Mouse (Mus musculus) common myeloid progenitor, adult 5-6 weeks (primary cell): ENCODE results near the gene Matk. TPM values are rescaled to one million over a fixed set of nuclear protein-coding genes. Genes with fewer than 3 reads are reported as not detected.
"Not testable (repeated sequence)": the region's sequence is repeated elsewhere in the genome, so short reads cannot be mapped to it uniquely, and the experiment has no call there.

Experiments used
- ATAC-seq: replicated peaks from 2 replicates; pipeline ENCODE4 v1.8.0; 2016; ENCODE audit warnings: low read depth, mild to moderate bottlenecking, moderate TSS enrichment, inconsistent platforms; ENCODE audit not compliant: poor library complexity, severe bottlenecking
- total RNA-seq: library from RNA; stranded (forward); fragments of 200-1000, 187-1606 nt; gene quantifications from 2 replicates; pipeline ENCODE4 v1.2.3, GENCODE M21; 2017

Matk gene
- total RNA-seq, result 19.7 and 20.3 TPM in 2 replicates

DNA sequence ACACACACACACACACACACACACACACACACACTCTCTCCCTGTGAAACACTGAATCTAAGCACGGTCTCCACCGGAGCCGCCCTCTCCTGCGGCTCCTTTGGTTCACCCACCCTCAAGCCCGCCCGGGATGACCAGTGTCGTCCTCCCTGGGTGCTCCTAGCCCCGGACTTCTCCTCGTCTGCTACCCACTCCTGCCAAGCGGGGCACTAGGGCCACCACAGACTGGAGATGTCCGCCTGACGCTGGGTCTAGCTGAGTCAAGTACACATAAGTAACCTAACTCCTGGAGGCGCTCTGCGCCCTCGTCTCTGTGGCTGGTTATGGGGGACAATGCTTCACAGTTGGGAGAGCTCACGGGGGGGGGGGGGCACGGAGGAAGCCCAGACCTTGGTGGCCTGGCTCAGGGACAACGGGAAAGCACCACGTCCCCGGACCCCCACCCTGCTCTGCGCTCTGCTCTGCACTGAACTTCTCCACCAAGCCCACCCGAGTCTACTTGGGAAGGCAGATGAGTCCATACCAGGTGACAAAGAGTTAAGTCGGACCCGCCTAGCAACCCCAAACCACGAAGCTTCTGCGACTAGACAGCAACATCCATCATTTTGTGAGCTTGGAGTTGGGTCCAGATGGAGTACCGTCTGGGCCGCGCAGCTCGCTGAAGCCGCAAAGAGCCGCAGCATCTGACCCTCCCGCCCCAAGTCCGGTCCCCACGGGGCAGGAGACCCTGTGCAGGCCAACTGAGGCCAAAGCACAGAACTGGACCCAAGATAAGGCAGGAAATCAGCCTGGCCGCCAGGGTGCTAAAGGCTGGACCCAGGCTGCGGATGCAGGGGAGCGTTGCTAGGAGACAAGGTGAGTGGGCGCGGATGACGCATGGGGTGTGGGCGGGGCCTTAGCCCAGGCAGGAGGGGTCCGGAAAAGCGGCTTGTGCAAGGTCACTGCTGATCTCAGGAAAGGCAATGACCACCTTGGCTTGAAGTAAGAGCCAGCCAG, at the start of gene Matk:
Gene Matk, plus strand, starts transcription at position 512 of the 996 bp plus-strand sequence.
- peak; percentile 48 for ATAC-seq

GRCm38 (mm10) chr10:81202978-81203720, 49.6 kb upstream of the Matk start:
- ATAC-seq, result peak; percentile 68

DNA sequence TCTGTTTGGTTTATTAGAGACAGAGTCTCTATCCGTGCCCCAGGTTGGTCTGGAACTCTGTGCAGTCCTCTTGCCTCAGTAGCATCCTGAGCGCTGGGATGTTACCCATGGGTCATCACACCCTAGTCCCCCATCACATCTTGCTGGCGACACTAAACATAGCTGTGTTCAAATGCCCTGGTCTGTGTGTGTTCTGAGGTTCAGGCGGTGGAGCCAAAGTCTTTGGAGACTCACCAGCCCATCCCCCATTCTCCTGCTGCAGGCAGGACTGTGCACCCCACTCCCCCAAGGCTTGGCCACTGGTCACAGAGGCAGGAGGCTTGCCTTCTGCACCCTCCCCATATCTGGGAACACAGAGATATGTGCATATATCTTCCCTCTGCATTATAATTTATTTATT, 48.6 kb upstream of the Matk start:
- ATAC-seq, result no peak

GRCm38 (mm10) chr10:81210154-81210553, 42.6 kb upstream of the Matk start:
- ATAC-seq, result no peak

- no peak for ATAC-seq
These were observed 36.5 kb upstream of the Matk start for GRCm38 (mm10) chr10:81216260-81216659.

GRCm38 (mm10) chr10:81216810-81217209, 35.9 kb upstream of the Matk start:
- ATAC-seq, result no peak

DNA sequence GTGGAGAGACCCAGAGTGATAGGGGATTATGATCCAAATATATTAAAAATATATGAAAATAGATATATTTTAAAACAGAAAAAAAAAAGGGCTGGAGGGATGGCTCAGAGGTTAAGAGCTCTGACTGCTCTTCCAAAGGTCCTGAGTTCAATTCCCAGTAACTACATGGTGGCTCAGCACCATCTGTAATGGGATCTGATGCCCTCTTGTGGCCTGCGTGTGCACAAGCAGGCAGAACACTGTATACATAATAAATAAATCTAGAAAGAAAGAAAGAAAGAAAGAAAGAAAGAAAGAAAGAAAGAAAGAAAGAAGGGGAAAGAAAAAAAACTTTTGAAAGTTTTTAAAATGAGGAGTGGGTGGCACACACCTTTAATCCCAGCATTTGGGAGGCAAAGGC, 35.5 kb upstream of the Matk start:
- not testable (repeated sequence) for ATAC-seq

DNA sequence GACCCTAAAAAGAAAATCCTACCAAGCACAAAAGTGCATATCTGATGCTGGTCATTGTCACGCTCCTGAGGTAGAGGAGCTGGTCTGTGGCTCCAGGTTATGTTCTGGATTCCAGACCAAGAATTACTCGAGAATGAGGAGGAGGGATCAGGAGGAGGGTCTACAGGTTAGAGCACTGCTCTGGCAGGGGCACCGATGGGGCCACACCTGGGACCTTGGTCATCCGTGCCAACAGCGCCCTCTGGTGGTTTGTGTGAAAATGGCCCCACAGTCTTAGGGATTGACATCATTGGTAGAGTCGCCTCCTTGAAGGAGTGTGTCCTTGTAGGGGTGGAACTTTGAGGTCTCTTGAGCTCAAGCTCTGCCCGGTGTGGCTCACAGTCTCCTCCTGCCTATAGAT, 34.8 kb upstream of the Matk start:
- peak; percentile 65 for ATAC-seq

DNA sequence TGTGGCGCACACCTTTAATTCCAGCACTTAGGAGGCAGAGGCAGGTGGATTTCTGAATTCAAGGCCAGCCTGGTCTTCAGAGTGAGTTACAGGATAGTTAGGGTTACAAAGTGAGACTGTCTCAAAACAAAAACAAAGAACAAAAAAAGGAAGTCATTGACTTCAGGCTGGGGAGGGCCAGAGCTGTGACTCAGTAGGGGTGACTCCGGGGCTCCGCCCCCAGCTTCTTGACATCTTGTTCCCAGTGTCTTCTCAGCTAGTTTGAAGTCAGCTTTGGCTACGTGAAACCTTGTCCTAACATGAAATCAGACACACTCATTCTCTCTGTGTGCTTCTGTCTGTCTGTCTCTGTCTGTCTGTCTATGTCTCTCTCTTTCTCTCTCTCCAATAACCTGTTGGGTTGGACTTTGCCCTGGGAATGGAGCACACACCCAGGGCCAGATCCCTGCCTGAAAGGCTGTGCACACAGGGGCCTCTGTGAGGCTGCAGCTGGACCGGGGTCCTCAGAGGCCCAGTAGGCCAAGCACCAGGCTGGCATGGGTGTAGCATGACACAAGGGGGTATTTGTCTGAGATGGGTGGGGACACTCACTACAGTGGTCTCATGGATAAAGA, 31.2 kb upstream of the Matk start:
- peak; percentile 74 for ATAC-seq

DNA sequence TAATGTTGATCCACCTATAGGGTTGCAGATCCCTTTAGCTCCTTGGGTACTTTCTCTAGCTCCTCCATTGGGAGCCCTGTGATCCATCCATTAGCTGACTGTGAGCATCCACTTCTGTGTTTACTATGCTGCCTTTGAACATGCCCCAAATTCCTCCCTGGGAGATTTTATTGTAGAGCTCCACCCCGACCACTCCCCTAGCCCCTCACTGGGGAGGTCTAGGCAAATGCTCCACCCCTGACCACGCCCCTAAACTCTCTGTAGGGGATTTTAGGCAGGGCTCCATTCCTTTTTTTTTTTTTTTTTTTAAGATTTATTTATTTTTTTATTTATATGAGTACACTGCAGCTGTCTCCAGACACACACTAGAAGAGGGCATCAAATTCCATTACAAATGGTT, 29.0 kb upstream of the Matk start:
- not testable (repeated sequence) for ATAC-seq

DNA sequence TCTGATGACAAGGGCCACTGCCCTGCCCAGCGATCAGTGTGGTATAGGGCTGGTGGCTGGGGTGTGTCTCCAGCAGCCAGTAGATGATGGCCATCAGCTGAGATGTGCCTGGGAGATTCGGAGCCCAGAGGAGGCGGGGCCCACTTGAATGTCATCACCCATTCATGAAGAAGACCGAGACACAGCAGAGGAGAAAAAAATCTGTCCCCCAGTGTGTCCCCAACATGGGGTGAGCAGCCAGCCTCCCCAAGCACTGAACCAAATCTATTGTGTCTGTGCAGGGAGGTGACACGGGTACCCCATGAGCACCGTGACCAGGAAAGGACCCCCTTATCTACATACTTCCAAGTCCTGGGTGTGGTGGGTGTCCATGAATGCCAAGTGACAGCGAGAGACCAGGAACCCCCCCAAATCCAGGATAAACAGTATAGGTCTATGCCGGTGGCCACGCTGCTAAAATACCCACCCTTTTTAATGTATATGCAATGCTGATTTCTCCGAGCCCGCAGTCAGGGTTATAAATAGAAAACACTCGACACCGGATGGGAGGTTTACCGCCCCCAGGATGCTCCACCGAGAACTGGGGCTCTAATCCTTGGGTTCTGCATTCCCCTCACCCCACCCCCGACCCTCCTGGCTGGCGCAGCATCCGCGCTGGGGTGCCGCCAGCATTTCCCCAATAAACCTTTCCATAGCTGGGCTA, 22.8 kb upstream of the Matk start:
- no peak for ATAC-seq

GRCm38 (mm10) chr10:81230438-81231332, 22.1 kb upstream of the Matk start, which contains the start of gene Atcay:
Gene Atcay (minus strand): TSS chr10:81230833.
- peak; percentile 34 for ATAC-seq

DNA sequence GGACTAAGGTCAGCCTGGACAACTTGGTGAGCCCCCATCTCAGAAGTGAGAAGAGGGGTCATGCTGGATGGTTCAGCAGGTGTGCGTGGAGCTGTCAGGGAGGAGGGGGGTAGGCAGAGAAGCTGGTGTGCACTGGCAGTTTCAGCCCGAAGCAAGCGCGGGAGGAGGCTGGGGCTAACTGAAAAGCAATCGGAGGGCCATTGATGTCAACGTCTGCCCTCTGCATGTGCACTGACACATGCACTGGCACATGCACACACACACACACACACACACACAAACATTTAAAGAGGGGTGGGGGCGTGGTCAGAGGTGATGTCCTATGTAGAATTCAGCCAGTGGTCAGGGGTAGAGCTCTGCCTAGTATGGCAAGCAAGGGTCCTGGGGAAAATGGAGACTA, 21.3 kb upstream of the Matk start:
- no peak for ATAC-seq

DNA sequence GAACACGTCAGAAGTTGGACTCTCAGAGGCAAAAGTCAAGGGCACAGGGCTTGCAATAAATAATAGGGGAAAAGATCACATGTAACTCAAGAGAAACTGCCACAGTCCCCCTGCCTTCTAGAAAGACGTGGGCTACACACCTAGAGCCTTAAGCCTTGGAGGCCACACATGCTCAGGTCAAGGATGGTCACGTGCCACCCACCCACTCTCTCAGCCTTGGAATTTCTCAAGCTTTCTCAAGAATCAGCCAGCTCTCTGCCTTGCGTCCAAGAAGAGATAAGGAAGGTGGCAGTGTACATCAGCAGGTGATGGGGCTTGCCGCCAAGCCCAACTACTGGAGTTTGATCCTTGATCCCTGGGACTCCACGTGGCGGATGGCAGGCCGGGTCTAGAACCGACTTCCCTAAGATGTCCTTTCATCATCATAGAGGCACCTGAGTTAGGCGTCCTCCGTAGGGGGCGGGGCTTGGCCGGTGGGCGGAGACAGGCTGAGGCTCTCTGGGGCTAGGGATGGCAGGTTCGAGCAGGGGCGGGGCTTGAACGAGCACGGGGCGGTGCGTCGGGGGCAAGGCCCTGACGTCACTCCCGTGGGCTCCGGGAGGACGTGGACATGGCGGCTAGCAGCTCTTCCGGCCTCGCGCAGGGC, 20.0 kb upstream of the Matk start, which contains the start of gene Zfr2:
Gene Zfr2, plus strand, starts transcription at position 576 of the 646 bp plus-strand sequence.
- peak; percentile 85 for ATAC-seq

DNA sequence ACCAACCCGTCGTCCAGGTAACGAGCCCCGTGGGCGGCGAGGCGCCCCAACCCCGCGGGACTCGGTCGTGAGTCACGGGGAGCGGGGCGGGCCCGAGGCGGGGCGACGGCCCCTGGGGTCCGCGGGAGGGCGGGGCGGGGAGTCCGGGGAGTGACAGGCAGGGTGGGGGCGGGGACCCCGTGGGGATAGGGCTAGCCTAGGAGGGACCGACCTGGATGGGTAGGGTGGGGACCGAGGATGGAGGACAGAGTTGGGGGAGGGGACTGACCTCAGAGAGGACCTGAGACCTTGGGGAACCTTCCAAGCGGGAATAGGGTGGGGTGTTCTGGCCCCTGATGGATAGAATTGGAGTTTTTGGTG, 19.5 kb upstream of the Matk start:
- no peak for ATAC-seq

- ATAC-seq, result no peak
These were observed 18.5 kb upstream of the Matk start for GRCm38 (mm10) chr10:81234206-81234605.

- ATAC-seq, result no peak
These were observed 16.1 kb upstream of the Matk start for GRCm38 (mm10) chr10:81236471-81237268.

- no peak for ATAC-seq
These were observed 14.1 kb upstream of the Matk start for GRCm38 (mm10) chr10:81238618-81239017.
